Mouse (Mus musculus) erythroid progenitor cell, adult 5-6 weeks (primary cell): ENCODE results near the gene Fam24b. TPM values are rescaled to one million over a fixed set of nuclear protein-coding genes. Genes with fewer than 3 reads are reported as not detected.

Experiments
- ATAC-seq: replicated peaks from 2 replicates; pipeline ENCODE4 v1.8.0; 2016; ENCODE audit warnings: moderate number of reproducible peaks, mild to moderate bottlenecking, moderate TSS enrichment, inconsistent platforms; ENCODE audit not compliant: poor library complexity, low FRiP score, severe bottlenecking
- total RNA-seq, 2 experiments: library from RNA; stranded (forward) in 1 of 2; stranded (reverse) in 1 of 2; fragments of 150-400 nt in 1 of 2; fragments of 186-747, 209-891 nt in 1 of 2; gene quantifications; 2 replicates each; pipeline versions ENCODE4 v1.2.3 to v1.2.4; 2015 to 2017; ENCODE audit warnings: low replicate concordance in 2 of 2

The Fam24b gene
- total RNA-seq, 2 experiments from 2014 or later: not detected

DNA sequence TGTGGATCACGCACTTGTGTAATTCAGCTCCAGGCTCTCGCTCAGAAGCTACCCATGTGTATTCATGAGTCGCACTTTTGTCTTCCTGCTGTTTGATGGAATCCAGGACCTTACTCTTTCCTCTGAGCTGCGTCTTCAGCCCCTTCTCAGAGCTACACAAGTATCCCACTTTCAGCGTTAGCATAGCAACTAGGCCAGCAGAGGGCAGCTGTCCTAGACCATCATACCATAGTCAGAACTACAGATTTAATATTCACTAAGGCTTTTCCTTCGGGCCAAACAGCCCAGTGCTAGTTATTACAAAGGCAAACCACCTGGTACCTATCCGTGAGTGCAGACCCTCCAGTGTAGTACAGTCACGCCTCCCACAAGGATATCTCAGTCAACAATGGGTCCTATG, 32.2 kb downstream of the Fam24b start:
- ATAC-seq: no peak

Other genes starting within 250 kb of the Fam24b start
- gene 4933402N03Rik, start 183.2 kb downstream of the Fam24b start, total RNA-seq (2015; ENCODE audit: low replicate concordance): not detected in 2 replicates
- gene 4933402N03Rik, start 183.2 kb downstream of the Fam24b start, total RNA-seq (2017; ENCODE audit: low replicate concordance): not detected in 2 replicates
- not detected in 2 replicates for gene 5430419D17Rik, start 155.1 kb downstream of the Fam24b start, total RNA-seq (2015; ENCODE audit: low replicate concordance)
- gene 5430419D17Rik, start 155.1 kb downstream of the Fam24b start, total RNA-seq (2017; ENCODE audit: low replicate concordance): not detected in 2 replicates
- gene Cuzd1, start 7.2 kb downstream of the Fam24b start, total RNA-seq (2015; ENCODE audit: low replicate concordance): not detected in 2 replicates
- gene Cuzd1, start 7.2 kb downstream of the Fam24b start, total RNA-seq (2017; ENCODE audit: low replicate concordance): not detected in 2 replicates
- gene Fam24a, start 4.3 kb upstream of the Fam24b start, total RNA-seq (2015; ENCODE audit: low replicate concordance): not detected in 2 replicates
- gene Fam24a, start 4.3 kb upstream of the Fam24b start, total RNA-seq (2017; ENCODE audit: low replicate concordance): not detected in 2 replicates
- gene 2310057M21Rik, start 33.2 kb upstream of the Fam24b start, total RNA-seq (2015; ENCODE audit: low replicate concordance): 4.3 and 9.2 TPM in 2 replicates
- gene 2310057M21Rik, start 33.2 kb upstream of the Fam24b start, total RNA-seq (2017; ENCODE audit: low replicate concordance): 5.6 and 6.0 TPM in 2 replicates
- 3.6 and 15.9 TPM in 2 replicates for gene Pstk, start 41.6 kb upstream of the Fam24b start, total RNA-seq (2015; ENCODE audit: low replicate concordance)
- 3.3 and 4.5 TPM in 2 replicates for gene Pstk, start 41.6 kb upstream of the Fam24b start, total RNA-seq (2017; ENCODE audit: low replicate concordance)
- 53.3 and 72.9 TPM in 2 replicates for gene Ikzf5, start 81.0 kb upstream of the Fam24b start, total RNA-seq (2015; ENCODE audit: low replicate concordance)
- gene Ikzf5, start 81.0 kb upstream of the Fam24b start, total RNA-seq (2017; ENCODE audit: low replicate concordance): 46.1 and 50.6 TPM in 2 replicates
- gene Acadsb, start 81.1 kb upstream of the Fam24b start, total RNA-seq (2015; ENCODE audit: low replicate concordance): 1.7 and 10.1 TPM in 2 replicates
- gene Acadsb, start 81.1 kb upstream of the Fam24b start, total RNA-seq (2017; ENCODE audit: low replicate concordance): 12.9 and 18.9 TPM in 2 replicates
- not detected in 2 replicates for gene Hmx3, start 213.4 kb upstream of the Fam24b start, total RNA-seq (2015; ENCODE audit: low replicate concordance)
- gene Hmx3, start 213.4 kb upstream of the Fam24b start, total RNA-seq (2017; ENCODE audit: low replicate concordance): not detected in 2 replicates
- gene Hmx2, start 219.3 kb upstream of the Fam24b start, total RNA-seq (2015; ENCODE audit: low replicate concordance): not detected in 2 replicates
- gene Hmx2, start 219.3 kb upstream of the Fam24b start, total RNA-seq (2017; ENCODE audit: low replicate concordance): not detected in 2 replicates
- gene Bub3, start 230.7 kb upstream of the Fam24b start, total RNA-seq (2015; ENCODE audit: low replicate concordance): 177 and 201 TPM in 2 replicates
- gene Bub3, start 230.7 kb upstream of the Fam24b start, total RNA-seq (2017; ENCODE audit: low replicate concordance): 147 and 174 TPM in 2 replicates